In the genomic region with DNA sequence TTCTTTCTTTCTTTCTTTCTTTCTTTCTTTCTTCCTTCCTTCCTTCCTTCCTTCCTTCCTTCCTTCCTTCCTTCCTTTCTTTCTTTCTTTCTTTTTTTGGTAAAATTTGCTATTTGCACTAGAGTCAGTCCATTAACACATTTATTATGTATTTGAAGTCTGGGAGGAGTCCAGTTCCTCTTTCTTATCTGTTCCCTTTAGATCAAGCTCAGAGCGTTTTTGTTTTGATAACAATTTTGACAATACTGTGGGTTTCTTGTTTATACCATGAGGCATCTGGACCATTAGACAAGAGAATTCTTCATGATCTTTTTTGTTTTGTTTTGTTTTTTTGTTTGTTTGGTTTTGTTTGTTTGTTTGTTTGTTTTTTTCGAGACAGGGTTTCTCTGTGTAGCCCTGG, we compare ENCODE assay signal across 1 mouse cellular context. TPM values are rescaled to one million over a fixed set of nuclear protein-coding genes. Genes with fewer than 3 reads are reported as not detected.
"Had no signal": no experiment of that assay in that cellular context is flagged by ENCODE, and none has a peak within 500 bp of the region (broad histone marks: within the 10 kb centered on the region; RNA-seq: fewer than 3 reads in every experiment).

No protein-coding gene starts in this region.

RNA-seq across cellular contexts. Expression of a gene that starts 52.3 kb away (rescaled TPM):
- total RNA-seq: hematopoietic stem cell, adult 5-6 weeks had no signal
